Mouse (Mus musculus): ENCODE measurements around the gene 1700056E22Rik. TPM values are rescaled to one million over a fixed set of nuclear protein-coding genes. Genes with fewer than 3 reads are reported as not detected.

The 1700056E22Rik gene
- polyA plus RNA-seq, 1 experiment from 2014 or later, result 0.43 TPM

- Histone ChIP-seq H3K9ac (no peak overlapping the region), H3K4me1 (replicated peaks) (peaks cover 13% of the 10 kb centered on the region; the same call in 1 of the 2 replicates), H3K9me3 (replicated peaks) (no peaks in the 10 kb centered on the region), H3K27me3 (no peaks in the 10 kb centered on the region), H3K4me3 (replicated peaks) (no peak overlapping the region), H3K4me2 (no peak overlapping the region), H3K27ac (replicated peaks) (no peak overlapping the region), H3K36me3 (replicated peaks) (no peaks in the 10 kb centered on the region)
- no peak for ATAC-seq (ENCODE audit: insufficient read depth)
- 43% methylated on average over 1 of the region's 1 CpGs for WGBS (ENCODE audit: insufficient replicate concordance)
Measured at GRCm38 (mm10) chr1:184051286-184051685, 17.2 kb upstream of the 1700056E22Rik start.

GRCm38 (mm10) chr1:184048675-184049418, 14.7 kb upstream of the 1700056E22Rik start:
- H3K27ac ChIP-seq (replicated peaks), result no peak overlapping the region
- ATAC-seq (ENCODE audit: insufficient read depth), result no peak
- H3K4me3 ChIP-seq (replicated peaks), result 0 out of 2 replicates have a peak overlapping the region, but pooled peaks have one; percentile 7
- H3K4me1 ChIP-seq (replicated peaks), result peaks cover 13% of the 10 kb centered on the region; the same call in 1 of the 2 replicates
- H3K9ac ChIP-seq, result no peak overlapping the region
- no peaks in the 10 kb centered on the region for H3K27me3 ChIP-seq
- no peaks in the 10 kb centered on the region for H3K36me3 ChIP-seq (replicated peaks)
- H3K4me2 ChIP-seq, result peak overlapping the region; percentile 34; the same call in 1 of the 2 replicates
- WGBS (ENCODE audit: insufficient replicate concordance), result 43% methylated on average over 10 of the region's 10 CpGs
- no peaks in the 10 kb centered on the region for H3K9me3 ChIP-seq (replicated peaks)

- ATAC-seq (ENCODE audit: insufficient read depth), result no peak
- Histone ChIP-seq H3K36me3 (replicated peaks) (no peaks in the 10 kb centered on the region), H3K27ac (replicated peaks) (no peak overlapping the region), H3K4me3 (replicated peaks) (no peak overlapping the region), H3K9me3 (replicated peaks) (no peaks in the 10 kb centered on the region), H3K4me2 (no peak overlapping the region), H3K9ac (no peak overlapping the region), H3K27me3 (no peaks in the 10 kb centered on the region), H3K4me1 (replicated peaks) (peaks cover 12% of the 10 kb centered on the region)
- 58% methylated on average over 9 of the region's 9 CpGs for WGBS (ENCODE audit: insufficient replicate concordance)
Measured at GRCm38 (mm10) chr1:184047818-184048217, 13.7 kb upstream of the 1700056E22Rik start.

- ATAC-seq (ENCODE audit: insufficient read depth), result no peak
- H3K4me3 ChIP-seq (replicated peaks), result no peak overlapping the region
- H3K4me1 ChIP-seq (replicated peaks), result peaks cover 7% of the 10 kb centered on the region
- no peak overlapping the region for H3K27ac ChIP-seq (replicated peaks)
- H3K4me2 ChIP-seq, result no peak overlapping the region
- WGBS (ENCODE audit: insufficient replicate concordance), result 57% methylated on average over 6 of the region's 6 CpGs
- H3K36me3 ChIP-seq (replicated peaks), result no peaks in the 10 kb centered on the region
- no peak overlapping the region for H3K9ac ChIP-seq
- no peaks in the 10 kb centered on the region for H3K9me3 ChIP-seq (replicated peaks)
- H3K27me3 ChIP-seq, result no peaks in the 10 kb centered on the region
Measured at GRCm38 (mm10) chr1:184046070-184046677, 12.1 kb upstream of the 1700056E22Rik start.

- Histone ChIP-seq H3K4me1 (replicated peaks) (peaks cover 7% of the 10 kb centered on the region), H3K9me3 (replicated peaks) (no peaks in the 10 kb centered on the region), H3K27me3 (no peaks in the 10 kb centered on the region), H3K36me3 (replicated peaks) (no peaks in the 10 kb centered on the region), H3K4me3 (replicated peaks) (no peak overlapping the region), H3K4me2 (no peak overlapping the region), H3K9ac (no peak overlapping the region), H3K27ac (replicated peaks) (no peak overlapping the region)
- 68% methylated on average over 6 of the region's 6 CpGs for WGBS (ENCODE audit: insufficient replicate concordance)
- no peak for ATAC-seq (ENCODE audit: insufficient read depth)
Measured at GRCm38 (mm10) chr1:184043391-184043790, 9.3 kb upstream of the 1700056E22Rik start.

- no peak overlapping the region for H3K27ac ChIP-seq (replicated peaks)
- ATAC-seq (ENCODE audit: insufficient read depth), result 0 out of 2 replicates have a peak, but pooled peaks have one; percentile 35
- no peaks in the 10 kb centered on the region for H3K27me3 ChIP-seq
Measured at GRCm38 (mm10) chr1:184042745-184043144, 8.6 kb upstream of the 1700056E22Rik start.

GRCm38 (mm10) chr1:184041778-184042573, 7.9 kb upstream of the 1700056E22Rik start:
- Histone ChIP-seq H3K27me3 (no peaks in the 10 kb centered on the region), H3K4me2 (no peak overlapping the region), H3K4me3 (replicated peaks) (no peak overlapping the region), H3K36me3 (replicated peaks) (no peaks in the 10 kb centered on the region), H3K27ac (replicated peaks) (no peak overlapping the region), H3K4me1 (replicated peaks) (peaks cover 7% of the 10 kb centered on the region), H3K9ac (no peak overlapping the region), H3K9me3 (replicated peaks) (no peaks in the 10 kb centered on the region)
- WGBS (ENCODE audit: insufficient replicate concordance), result 59% methylated on average over 9 of the region's 9 CpGs
- peak; percentile 13; the same call in 1 of the 2 replicates for ATAC-seq (ENCODE audit: insufficient read depth)

More at GRCm38 (mm10) chr1:184042745-184043144, 8.6 kb upstream of the 1700056E22Rik start:
- no peak overlapping the region for H3K9ac ChIP-seq
- H3K36me3 ChIP-seq (replicated peaks), result no peaks in the 10 kb centered on the region
- H3K4me3 ChIP-seq (replicated peaks), result no peak overlapping the region
- WGBS (ENCODE audit: insufficient replicate concordance), result 27% methylated on average over 9 of the region's 9 CpGs
- peaks cover 7% of the 10 kb centered on the region for H3K4me1 ChIP-seq (replicated peaks)
- no peak overlapping the region for H3K4me2 ChIP-seq
- H3K9me3 ChIP-seq (replicated peaks), result no peaks in the 10 kb centered on the region

GRCm38 (mm10) chr1:184040906-184041305, 6.8 kb upstream of the 1700056E22Rik start:
- ATAC-seq (ENCODE audit: insufficient read depth), result no peak
- Histone ChIP-seq H3K27ac (replicated peaks) (no peak overlapping the region), H3K9ac (no peak overlapping the region), H3K4me2 (no peak overlapping the region), H3K4me1 (replicated peaks) (peaks cover 7% of the 10 kb centered on the region), H3K9me3 (replicated peaks) (no peaks in the 10 kb centered on the region), H3K36me3 (replicated peaks) (no peaks in the 10 kb centered on the region), H3K4me3 (replicated peaks) (no peak overlapping the region), H3K27me3 (no peaks in the 10 kb centered on the region)
- whole genome bisulfite sequencing (ENCODE audit: insufficient replicate concordance), result 52% methylated on average over 1 of the region's 1 CpGs

GRCm38 (mm10) chr1:184040181-184040580, 6.1 kb upstream of the 1700056E22Rik start:
- Histone ChIP-seq H3K9me3 (replicated peaks) (no peaks in the 10 kb centered on the region), H3K36me3 (replicated peaks) (no peaks in the 10 kb centered on the region), H3K4me3 (replicated peaks) (no peak overlapping the region), H3K27me3 (no peaks in the 10 kb centered on the region), H3K4me1 (replicated peaks) (peaks cover 13% of the 10 kb centered on the region), H3K9ac (no peak overlapping the region), H3K27ac (replicated peaks) (no peak overlapping the region), H3K4me2 (no peak overlapping the region)
- ATAC-seq (ENCODE audit: insufficient read depth), result no peak
- WGBS (ENCODE audit: insufficient replicate concordance), result 91% methylated on average over 11 of the region's 11 CpGs

- no peaks in the 10 kb centered on the region for H3K9me3 ChIP-seq (replicated peaks)
- H3K36me3 ChIP-seq (replicated peaks), result no peaks in the 10 kb centered on the region
- ATAC-seq (ENCODE audit: insufficient read depth), result no peak
- no peak overlapping the region for H3K9ac ChIP-seq
- no peaks in the 10 kb centered on the region for H3K27me3 ChIP-seq
- 82% methylated on average over 10 of the region's 10 CpGs for WGBS (ENCODE audit: insufficient replicate concordance)
- peaks cover 18% of the 10 kb centered on the region for H3K4me1 ChIP-seq (replicated peaks)
- no peak overlapping the region for H3K27ac ChIP-seq (replicated peaks)
- H3K4me2 ChIP-seq, result no peak overlapping the region
- H3K4me3 ChIP-seq (replicated peaks), result no peak overlapping the region
Measured at GRCm38 (mm10) chr1:184039301-184039700, 5.2 kb upstream of the 1700056E22Rik start.

GRCm38 (mm10) chr1:184037802-184038201, 3.7 kb upstream of the 1700056E22Rik start:
- no peak overlapping the region for H3K9ac ChIP-seq
- H3K27ac ChIP-seq (replicated peaks), result no peak overlapping the region
- H3K9me3 ChIP-seq (replicated peaks), result no peaks in the 10 kb centered on the region
- H3K4me2 ChIP-seq, result no peak overlapping the region
- no peaks in the 10 kb centered on the region for H3K36me3 ChIP-seq (replicated peaks)
- no peaks in the 10 kb centered on the region for H3K27me3 ChIP-seq
- peaks cover 25% of the 10 kb centered on the region for H3K4me1 ChIP-seq (replicated peaks)
- 77% methylated on average over 4 of the region's 4 CpGs for WGBS (ENCODE audit: insufficient replicate concordance)
- H3K4me3 ChIP-seq (replicated peaks), result no peak overlapping the region
- ATAC-seq (ENCODE audit: insufficient read depth), result no peak

All from liver, embryonic 15.5 days (tissue).